In the genomic region with DNA sequence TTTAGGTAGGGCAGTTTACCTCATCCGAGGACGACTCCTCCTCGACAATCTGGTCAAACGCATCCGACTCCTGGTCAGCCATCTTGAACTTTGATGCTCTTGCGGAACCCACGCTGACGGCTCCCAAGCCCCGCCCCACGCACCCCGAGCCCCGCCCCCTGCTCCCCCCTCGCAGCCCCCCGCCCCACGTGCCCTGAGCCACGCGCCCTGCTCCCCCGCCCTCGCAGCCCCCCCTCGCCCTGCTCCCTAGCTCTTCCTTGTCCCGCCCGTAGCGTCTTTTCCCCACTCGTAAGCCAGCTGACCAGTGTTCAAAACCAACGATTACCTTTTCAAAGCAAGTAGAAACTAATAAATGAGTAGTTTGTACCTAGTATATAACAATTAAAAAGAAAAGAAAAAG, we compare ENCODE assay signal across 8 mouse cellular contexts. TPM values are rescaled to one million over a fixed set of nuclear protein-coding genes. Genes with fewer than 3 reads are reported as not detected.
DNase-seq lines count a peak whose midpoint lies in the region; ATAC-seq lines count a peak whose summit lies in the region.

TSS of gene Taf9b (minus strand) at position 101 of the 400 bp plus-strand sequence.

- no peaks in the 10 kb centered on the region for H3K9me3 ChIP-seq in heart, embryonic 11.5 days (replicated peaks; ENCODE audit: control insufficient read depth, low read length)
- peaks cover 3% of the 10 kb centered on the region; the same call in 1 of the 2 replicates for H3K9me3 ChIP-seq in heart, embryonic 16.5 days (replicated peaks; ENCODE audit: control insufficient read depth, low read length)
- H3K9me3 ChIP-seq in limb, embryonic 12.5 days = peaks cover 7% of the 10 kb centered on the region; the same call in 1 of the 2 replicates
- peaks cover 6% of the 10 kb centered on the region for H3K9me3 ChIP-seq in stomach, embryonic 16.5 days (replicated peaks; ENCODE audit: control insufficient read depth, low read length)

- peak within 1 kb of the TSS; percentile 78; the same call in 1 of the 2 replicates for H3K9ac ChIP-seq in heart, embryonic 11.5 days (ENCODE audit: low read depth, low read length)
- no peak within 1 kb of the TSS; the same call in 1 of the 2 replicates for H3K9ac ChIP-seq in heart, embryonic 16.5 days (ENCODE audit: low read length)
- H3K9ac ChIP-seq in limb, embryonic 12.5 days (replicated peaks) = no peak within 1 kb of the TSS
- peak within 1 kb of the TSS; percentile 82 for H3K9ac ChIP-seq in stomach, embryonic 16.5 days (ENCODE audit: low read length)

- WGBS in heart, embryonic 11.5 days (ENCODE audit: insufficient replicate concordance) = 82% methylated on average over 23 of the region's 25 CpGs
- 90% methylated on average over 19 of the region's 25 CpGs for WGBS in heart, embryonic 16.5 days
- 87% methylated on average over 25 of the region's 25 CpGs for WGBS in limb, embryonic 12.5 days
- WGBS in stomach, embryonic 16.5 days = 87% methylated on average over 22 of the region's 25 CpGs

- ATAC-seq in heart, embryonic 11.5 days (replicated peaks; ENCODE audit: insufficient number of reproducible peaks, low FRiP score, low TSS enrichment) = no peak
- ATAC-seq in heart, embryonic 16.5 days (replicated peaks; ENCODE audit: extremely low read depth, insufficient read depth, low FRiP score) = no peak
- no peak for ATAC-seq in limb, embryonic 12.5 days (ENCODE audit: insufficient number of reproducible peaks, insufficient read depth, low FRiP score, low TSS enrichment, low read depth)
- ATAC-seq in stomach, embryonic 16.5 days (ENCODE audit: insufficient read depth, low FRiP score) = no peak
- no peak for ATAC-seq in frontal cortex, adult (ENCODE audit: low TSS enrichment)

- H3K4me2 ChIP-seq in heart, embryonic 11.5 days = peak within 1 kb of the TSS; percentile 60
- H3K4me2 ChIP-seq in heart, embryonic 16.5 days (ENCODE audit: low read depth, low read length) = peak within 1 kb of the TSS; percentile 62
- H3K4me2 ChIP-seq in limb, embryonic 12.5 days = peak within 1 kb of the TSS; percentile 53
- peak within 1 kb of the TSS; percentile 51 for H3K4me2 ChIP-seq in stomach, embryonic 16.5 days (ENCODE audit: low read depth, low read length)

- H3K27ac ChIP-seq in heart, embryonic 11.5 days (ENCODE audit: low read depth, low read length) = no peak within 1 kb of the TSS
- no peak within 1 kb of the TSS for H3K27ac ChIP-seq in heart, embryonic 16.5 days (ENCODE audit: low read length)
- H3K27ac ChIP-seq in limb, embryonic 12.5 days = no peak within 1 kb of the TSS
- peak within 1 kb of the TSS; percentile 74; the same call in 1 of the 2 replicates for H3K27ac ChIP-seq in stomach, embryonic 16.5 days (ENCODE audit: low read length)

- intact Hi-C loops in heart, postnatal 14 days (cut with DNase I) = no loop called here

- H3K4me3 ChIP-seq in heart, embryonic 11.5 days (ENCODE audit: low read depth, low read length) = peak within 1 kb of the TSS; percentile 59; the same call in 1 of the 2 replicates
- peak within 1 kb of the TSS; percentile 59 for H3K4me3 ChIP-seq in heart, embryonic 16.5 days (ENCODE audit: low read length)
- H3K4me3 ChIP-seq in limb, embryonic 12.5 days (replicated peaks) = peak within 1 kb of the TSS; percentile 53
- H3K4me3 ChIP-seq in stomach, embryonic 16.5 days (replicated peaks; ENCODE audit: low read length) = peak within 1 kb of the TSS; percentile 62

- no peaks in the 10 kb centered on the region for H3K27me3 ChIP-seq in heart, embryonic 11.5 days (ENCODE audit: control insufficient read depth, insufficient read depth, low read length)
- no peaks in the 10 kb centered on the region for H3K27me3 ChIP-seq in heart, embryonic 16.5 days (ENCODE audit: control insufficient read depth, insufficient read depth, low read length)
- no peaks in the 10 kb centered on the region for H3K27me3 ChIP-seq in limb, embryonic 12.5 days
- no peaks in the 10 kb centered on the region for H3K27me3 ChIP-seq in stomach, embryonic 16.5 days (ENCODE audit: control insufficient read depth, insufficient read depth, low read length)

- H3K4me1 ChIP-seq in heart, embryonic 11.5 days (ENCODE audit: control insufficient read depth, insufficient read depth, low read length) = no peaks in the 10 kb centered on the region
- H3K4me1 ChIP-seq in heart, embryonic 16.5 days (ENCODE audit: control insufficient read depth, insufficient read depth, low read length) = no peaks in the 10 kb centered on the region
- H3K4me1 ChIP-seq in limb, embryonic 12.5 days (replicated peaks) = no peaks in the 10 kb centered on the region
- no peaks in the 10 kb centered on the region for H3K4me1 ChIP-seq in stomach, embryonic 16.5 days (ENCODE audit: control insufficient read depth, insufficient read depth, low read length)

- H3K36me3 ChIP-seq in heart, embryonic 11.5 days (ENCODE audit: control insufficient read depth, insufficient read depth, low read length) = no peaks in the 10 kb centered on the region
- no peaks in the 10 kb centered on the region for H3K36me3 ChIP-seq in heart, embryonic 16.5 days (ENCODE audit: control insufficient read depth, insufficient read depth)
- H3K36me3 ChIP-seq in limb, embryonic 12.5 days = no peaks in the 10 kb centered on the region
- H3K36me3 ChIP-seq in stomach, embryonic 16.5 days (ENCODE audit: control insufficient read depth, insufficient read depth, low read length) = no peaks in the 10 kb centered on the region

- DNase-seq in heart, postnatal 14 days = no peak
- no peak for DNase-seq in adrenal gland, adult 8-10 months
- DNase-seq in right cerebral cortex, postnatal 10 days (ENCODE audit: low spot score in 2 of 2) = no peak

RNA-seq across cellular contexts. Expression of gene Taf9b, which starts in this region (rescaled TPM):
- polyA plus RNA-seq in heart, embryonic 11.5 days (2014; fragmentation: Nextera tagmentation; extraction: Ambion mirVana) = 21.0 and 22.5 TPM in 2 replicates
- 10 to 100 TPM in 1 of 2 experiments, 1 to 10 TPM in 1; 8.5 to 10.7 TPM for total RNA-seq in heart, postnatal 14 days (2021)
- total RNA-seq in adrenal gland, adult 8-10 months (2022) = 10 to 100 TPM; 19.6 to 28.2 (median 20.1) TPM
- 17.6 and 23.5 TPM in 2 replicates for polyA plus RNA-seq in heart, embryonic 16.5 days (2015; fragmentation: Nextera tagmentation; extraction: Ambion mirVana)
- 6.5 and 8.5 TPM in 2 replicates for polyA plus RNA-seq in limb, embryonic 12.5 days (2016; fragmentation: Nextera tagmentation; extraction: Ambion mirVana)
- 11.5 and 12.7 TPM in 2 replicates for polyA plus RNA-seq in stomach, embryonic 16.5 days (2015; fragmentation: Nextera tagmentation; extraction: Ambion mirVana)

Comparison
In these comparisons a context has a peak if more than half of its experiments do, and no peak if none do; other contexts are left out.
1. H3K9ac ChIP-seq: peak in heart, embryonic 11.5 days (single experiment) and stomach, embryonic 16.5 days (single experiment); none in heart, embryonic 16.5 days (single experiment) and limb, embryonic 12.5 days (single experiment).
2. Peak in every context shown above with its lines, with median percentiles within 50 percentile points of each other: H3K4me2 ChIP-seq and H3K4me3 ChIP-seq.